Mouse (Mus musculus) small intestine, adult 2 months (tissue): ENCODE results near the gene Fads2.

Source experiments
- CTCF ChIP-seq: fragments of 200-500 bp; IDR thresholded peaks from 2 replicates; pipeline ENCODE4 v1.5.1; 2012; ENCODE audit warnings: low read depth, mild to moderate bottlenecking, control low read depth, inconsistent platforms, low read length, moderate library complexity, mixed read lengths; ENCODE audit not compliant: insufficient replicate concordance, insufficient read length; ENCODE audit errors: extremely low read depth
- POLR2A ChIP-seq: fragments of 200-500 bp; IDR thresholded peaks from 2 replicates; pipeline ENCODE4 v1.6.1; 2012; ENCODE audit warnings: low read depth, mild to moderate bottlenecking, control low read depth, inconsistent platforms, low read length, moderate library complexity

DNA sequence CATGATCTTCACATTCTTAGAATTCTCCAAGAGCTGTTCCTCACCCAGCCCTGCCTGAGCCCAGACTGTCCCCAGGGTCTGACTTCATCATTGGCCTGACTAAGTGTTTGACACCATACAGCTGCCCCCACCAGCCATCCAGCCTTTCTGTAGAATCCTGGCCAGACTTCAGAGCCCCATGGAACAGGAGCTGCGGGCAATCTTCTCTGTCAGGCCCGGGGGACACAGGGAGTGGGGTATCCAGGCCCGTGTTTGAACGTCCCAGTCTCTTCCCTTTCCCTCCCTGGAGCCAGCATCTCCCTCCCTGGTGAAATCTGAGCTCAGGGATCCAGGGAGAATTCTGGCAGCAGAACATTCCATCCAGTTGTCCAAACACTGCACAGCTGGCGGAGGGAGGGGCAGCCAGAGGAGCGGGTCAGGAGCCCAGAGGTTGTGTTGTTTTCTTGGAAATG, 88.7 kb downstream of the Fads2 start:
- TF ChIP-seq POLR2A (no peak), CTCF (no peak)
